Mouse (Mus musculus) limb, embryonic 13.5 days (tissue): ENCODE data around the gene Lime1. TPM values are rescaled to one million over a fixed set of nuclear protein-coding genes. Genes with fewer than 3 reads are reported as not detected.

Experiments
- ATAC-seq: fragments of 200-750 bp; cut with Nextera tagmentation; 2 replicates; pipeline ENCODE4 v1.8.0; 2017; ENCODE audit warnings: low read depth, moderate number of reproducible peaks, moderate TSS enrichment; ENCODE audit not compliant: low FRiP score
- H3K27ac ChIP-seq: fragments of 300-500 bp; sonication (generic); 2 replicates; pipeline ENCODE4 v1.5.1; 2015; ENCODE audit warnings: inconsistent platforms, mild to moderate bottlenecking, moderate library complexity
- H3K27me3 ChIP-seq: fragments of 300-500 bp; sonication (generic); 2 replicates; pipeline ENCODE4 v1.6.1; 2015; ENCODE audit warnings: mild to moderate bottlenecking, inconsistent platforms
- H3K36me3 ChIP-seq: fragments of 300-500 bp; sonication (generic); 2 replicates; pipeline ENCODE4 v1.6.1; 2015; ENCODE audit warnings: inconsistent platforms, mild to moderate bottlenecking, moderate library complexity
- H3K4me1 ChIP-seq: fragments of 300-500 bp; sonication (generic); 2 replicates; pipeline ENCODE4 v1.6.1; 2015; ENCODE audit warnings: inconsistent platforms
- H3K4me2 ChIP-seq: fragments of 300-500 bp; sonication (generic); replicated peaks from 2 replicates; pipeline ENCODE4 v1.6.1; 2015; ENCODE audit warnings: inconsistent platforms, mild to moderate bottlenecking, moderate library complexity
- H3K4me3 ChIP-seq: fragments of 300-500 bp; sonication (generic); 2 replicates; pipeline ENCODE4 v1.5.1; 2015; ENCODE audit warnings: moderate library complexity, mild to moderate bottlenecking, inconsistent platforms
- H3K9ac ChIP-seq: fragments of 300-500 bp; sonication (generic); 2 replicates; pipeline ENCODE4 v1.6.1; 2015; ENCODE audit warnings: mild to moderate bottlenecking, inconsistent platforms
- H3K9me3 ChIP-seq: fragments of 300-500 bp; sonication (generic); 2 replicates; pipeline ENCODE4 v1.6.1; 2016; ENCODE audit warnings: inconsistent platforms
- WGBS: fragments of 180-500 bp; shearing (Covaris S2); methylation state at CpG from one replicate; pipeline ENCODE4 v1.1.7; 2015; 5-methylcytosine and 5-hydroxymethylcytosine counted together
- polyA plus RNA-seq: library from polyadenylated mRNA; unstranded; fragments of >200 nt; fragmentation: Nextera tagmentation; extraction: Ambion mirVana; gene quantifications from 2 replicates; pipeline ENCODE4 v1.2.1, GENCODE M21; 2015

Gene Lime1
- polyA plus RNA-seq, 1 experiment from 2014 or later: 28.1 TPM

GRCm38 (mm10) chr2:181394086-181394485 is 14.2 kb downstream of the Lime1 start:
- WGBS: 94% methylated on average over 3 of the region's 3 CpGs
- H3K9me3 ChIP-seq: no peaks in the 10 kb centered on the region
- no peak overlapping the region for H3K27ac ChIP-seq
- no peak overlapping the region for H3K4me3 ChIP-seq
- no peaks in the 10 kb centered on the region for H3K4me1 ChIP-seq
- H3K9ac ChIP-seq: no peak overlapping the region
- no peak for ATAC-seq
- H3K4me2 ChIP-seq: no peak overlapping the region
- H3K27me3 ChIP-seq: no peaks in the 10 kb centered on the region
- H3K36me3 ChIP-seq: peaks cover 3% of the 10 kb centered on the region; the same call in 1 of the 2 replicates

- Histone ChIP-seq H3K9me3 (no peaks in the 10 kb centered on the region), H3K36me3 (no peaks in the 10 kb centered on the region), H3K9ac (no peak overlapping the region), H3K4me2 (no peak overlapping the region), H3K4me3 (no peak overlapping the region), H3K27me3 (no peaks in the 10 kb centered on the region), H3K4me1 (no peaks in the 10 kb centered on the region), H3K27ac (no peak overlapping the region)
- no peak for ATAC-seq
- WGBS: 84% methylated on average over 5 of the region's 5 CpGs
Observed at GRCm38 (mm10) chr2:181397207-181397761, 17.4 kb downstream of the Lime1 start.

- Histone ChIP-seq H3K9ac (no peak overlapping the region), H3K4me2 (no peak overlapping the region), H3K36me3 (no peaks in the 10 kb centered on the region), H3K4me3 (no peak overlapping the region), H3K4me1 (no peaks in the 10 kb centered on the region), H3K27me3 (no peaks in the 10 kb centered on the region), H3K9me3 (no peaks in the 10 kb centered on the region), H3K27ac (no peak overlapping the region)
- whole genome bisulfite sequencing: 18% methylated on average over 1 of the region's 1 CpGs
- ATAC-seq: no peak
Observed at GRCm38 (mm10) chr2:181401497-181401896, 21.6 kb downstream of the Lime1 start.

- 84% methylated on average over 3 of the region's 3 CpGs for WGBS
- H3K9me3 ChIP-seq: no peaks in the 10 kb centered on the region
- H3K27me3 ChIP-seq: no peaks in the 10 kb centered on the region
- H3K4me1 ChIP-seq: no peaks in the 10 kb centered on the region
- no peak overlapping the region for H3K27ac ChIP-seq
- H3K4me2 ChIP-seq: no peak overlapping the region
- no peak overlapping the region for H3K9ac ChIP-seq
- ATAC-seq: no peak
- no peak overlapping the region for H3K4me3 ChIP-seq
- peaks cover 3% of the 10 kb centered on the region; the same call in 1 of the 2 replicates for H3K36me3 ChIP-seq
Observed at GRCm38 (mm10) chr2:181403722-181404121, 23.8 kb downstream of the Lime1 start.

- Histone ChIP-seq H3K4me2 (no peak overlapping the region), H3K36me3 (peaks cover 3% of the 10 kb centered on the region; the same call in 1 of the 2 replicates), H3K27ac (no peak overlapping the region), H3K9ac (no peak overlapping the region), H3K9me3 (no peaks in the 10 kb centered on the region), H3K4me3 (no peak overlapping the region), H3K4me1 (no peaks in the 10 kb centered on the region), H3K27me3 (no peaks in the 10 kb centered on the region)
- WGBS: 77% methylated on average over 7 of the region's 7 CpGs
- ATAC-seq: no peak
Observed at GRCm38 (mm10) chr2:181409643-181410042, 29.8 kb downstream of the Lime1 start.

- Histone ChIP-seq H3K4me3 (no peak overlapping the region), H3K9me3 (no peaks in the 10 kb centered on the region), H3K9ac (0 out of 2 replicates have a peak overlapping the region, but pooled peaks have one; percentile 25), H3K27ac (no peak overlapping the region), H3K27me3 (no peaks in the 10 kb centered on the region), H3K4me1 (no peaks in the 10 kb centered on the region), H3K36me3 (peaks cover 3% of the 10 kb centered on the region; the same call in 1 of the 2 replicates), H3K4me2 (no peak overlapping the region)
- no peak for ATAC-seq
- 49% methylated on average over 4 of the region's 4 CpGs for WGBS
Observed at GRCm38 (mm10) chr2:181410760-181411473, 31.0 kb downstream of the Lime1 start.

GRCm38 (mm10) chr2:181413141-181413540 is 33.3 kb downstream of the Lime1 start:
- Histone ChIP-seq H3K36me3 (no peaks in the 10 kb centered on the region), H3K27me3 (no peaks in the 10 kb centered on the region), H3K27ac (no peak overlapping the region), H3K4me1 (no peaks in the 10 kb centered on the region), H3K4me2 (no peak overlapping the region), H3K9ac (no peak overlapping the region), H3K4me3 (no peak overlapping the region), H3K9me3 (no peaks in the 10 kb centered on the region)
- ATAC-seq: no peak
- WGBS: 32% methylated on average over 2 of the region's 2 CpGs

- 57% methylated on average over 3 of the region's 3 CpGs for WGBS
- no peak for ATAC-seq
- Histone ChIP-seq H3K9ac (no peak overlapping the region), H3K27ac (no peak overlapping the region), H3K4me2 (no peak overlapping the region), H3K4me1 (no peaks in the 10 kb centered on the region), H3K9me3 (no peaks in the 10 kb centered on the region), H3K36me3 (no peaks in the 10 kb centered on the region), H3K4me3 (no peak overlapping the region), H3K27me3 (no peaks in the 10 kb centered on the region)
Observed at GRCm38 (mm10) chr2:181415945-181416344, 36.1 kb downstream of the Lime1 start.

- Histone ChIP-seq H3K9me3 (no peaks in the 10 kb centered on the region), H3K4me3 (no peak overlapping the region), H3K9ac (no peak overlapping the region), H3K36me3 (peaks cover 14% of the 10 kb centered on the region; the same call in 1 of the 2 replicates), H3K4me1 (no peaks in the 10 kb centered on the region), H3K27me3 (no peaks in the 10 kb centered on the region), H3K27ac (no peak overlapping the region), H3K4me2 (no peak overlapping the region)
- ATAC-seq: no peak
- 79% methylated on average over 7 of the region's 7 CpGs for WGBS
Observed at GRCm38 (mm10) chr2:181419359-181419758, 39.5 kb downstream of the Lime1 start.

GRCm38 (mm10) chr2:181420426-181420825 is 40.5 kb downstream of the Lime1 start:
- no peak for ATAC-seq

GRCm38 (mm10) chr2:181420903-181421638 is 41.2 kb downstream of the Lime1 start:
- WGBS: 80% methylated on average over 4 of the region's 4 CpGs

More at GRCm38 (mm10) chr2:181420426-181420825, 40.5 kb downstream of the Lime1 start:
- no peaks in the 10 kb centered on the region for H3K4me1 ChIP-seq
- 86% methylated on average over 4 of the region's 4 CpGs for WGBS
- no peaks in the 10 kb centered on the region for H3K9me3 ChIP-seq
- no peak overlapping the region for H3K9ac ChIP-seq
- peaks cover 14% of the 10 kb centered on the region; the same call in 1 of the 2 replicates for H3K36me3 ChIP-seq
- H3K4me2 ChIP-seq: no peak overlapping the region
- H3K4me3 ChIP-seq: no peak overlapping the region
- no peaks in the 10 kb centered on the region for H3K27me3 ChIP-seq
- H3K27ac ChIP-seq: no peak overlapping the region

GRCm38 (mm10) chr2:181423834-181424233 is 44.0 kb downstream of the Lime1 start:
- no peak for ATAC-seq
- H3K9ac ChIP-seq: no peak overlapping the region
- no peak overlapping the region for H3K27ac ChIP-seq
- H3K27me3 ChIP-seq: no peaks in the 10 kb centered on the region
- WGBS: 91% methylated on average over 9 of the region's 9 CpGs
- H3K9me3 ChIP-seq: no peaks in the 10 kb centered on the region
- no peak overlapping the region for H3K4me2 ChIP-seq
- no peaks in the 10 kb centered on the region for H3K4me1 ChIP-seq
- no peak overlapping the region for H3K4me3 ChIP-seq
- peaks cover 14% of the 10 kb centered on the region; the same call in 1 of the 2 replicates for H3K36me3 ChIP-seq

More at GRCm38 (mm10) chr2:181420903-181421638, 41.2 kb downstream of the Lime1 start:
- H3K27ac ChIP-seq: no peak overlapping the region
- H3K27me3 ChIP-seq: no peaks in the 10 kb centered on the region
- H3K9ac ChIP-seq: no peak overlapping the region
- H3K36me3 ChIP-seq: peaks cover 14% of the 10 kb centered on the region; the same call in 1 of the 2 replicates
- H3K4me2 ChIP-seq: no peak overlapping the region
- no peak overlapping the region for H3K4me3 ChIP-seq
- H3K4me1 ChIP-seq: no peaks in the 10 kb centered on the region
- ATAC-seq: no peak
- no peaks in the 10 kb centered on the region for H3K9me3 ChIP-seq
